Mouse (Mus musculus): ENCODE results near the gene Zfp867. TPM values are rescaled to one million over a fixed set of nuclear protein-coding genes. Genes with fewer than 3 reads are reported as not detected.
A peak's percentile ranks its signal among the peaks of the same experiment; 100 is the strongest.

Gene Zfp867
- polyA plus RNA-seq, 1 experiment: 3.8 TPM

- DNase-seq (ENCODE audit: extremely low spot score in 1 of 2, low spot score in 1 of 2): no peak
These were observed 605 bp downstream of the Zfp867 start for GRCm38 (mm10) chr11:59471413-59472325.

GRCm38 (mm10) chr11:59460459-59460858 lies 11.8 kb downstream of the Zfp867 start:
- no peak for DNase-seq (ENCODE audit: extremely low spot score in 1 of 2, low spot score in 1 of 2)

- peak in 1 of 2 experiments; percentile 39 for DNase-seq (ENCODE audit: extremely low spot score in 1 of 2, low spot score in 1 of 2)
These were observed 13.3 kb downstream of the Zfp867 start for GRCm38 (mm10) chr11:59458973-59459372.

- DNase-seq (ENCODE audit: extremely low spot score in 1 of 2, low spot score in 1 of 2): no peak
These were observed 15.4 kb downstream of the Zfp867 start for GRCm38 (mm10) chr11:59456891-59457290.

- no peak for DNase-seq (ENCODE audit: extremely low spot score in 1 of 2, low spot score in 1 of 2)
These were observed 15.9 kb downstream of the Zfp867 start for GRCm38 (mm10) chr11:59456346-59456745.

GRCm38 (mm10) chr11:59451086-59451485 lies 21.2 kb downstream of the Zfp867 start, which contains the start of gene Snap47:
Gene Snap47, minus strand, starts transcription at chr11:59451186.
- DNase-seq (ENCODE audit: extremely low spot score in 1 of 2, low spot score in 1 of 2): no peak

GRCm38 (mm10) chr11:59450230-59450771 lies 22.0 kb downstream of the Zfp867 start:
- DNase-seq (ENCODE audit: extremely low spot score in 1 of 2, low spot score in 1 of 2): peak; percentile 20 to 21

- peak; percentile 88 to 93 for DNase-seq (ENCODE audit: extremely low spot score in 1 of 2, low spot score in 1 of 2)
These were observed 22.5 kb downstream of the Zfp867 start, which contains the start of gene Jmjd4 for GRCm38 (mm10) chr11:59449741-59450229. Gene Jmjd4, plus strand, starts transcription at chr11:59450045.

GRCm38 (mm10) chr11:59443102-59443501 lies 29.2 kb downstream of the Zfp867 start:
- DNase-seq (ENCODE audit: extremely low spot score in 1 of 2, low spot score in 1 of 2): no peak

- DNase-seq (ENCODE audit: extremely low spot score in 1 of 2, low spot score in 1 of 2): no peak
These were observed 34.3 kb downstream of the Zfp867 start for GRCm38 (mm10) chr11:59437954-59438353.

- DNase-seq (ENCODE audit: extremely low spot score in 1 of 2, low spot score in 1 of 2): no peak
These were observed 40.0 kb downstream of the Zfp867 start for GRCm38 (mm10) chr11:59432261-59432660.

- no peak for DNase-seq (ENCODE audit: extremely low spot score in 1 of 2, low spot score in 1 of 2)
These were observed 42.3 kb downstream of the Zfp867 start for GRCm38 (mm10) chr11:59429959-59430358.

- no peak for DNase-seq (ENCODE audit: extremely low spot score in 1 of 2, low spot score in 1 of 2)
These were observed 44.1 kb downstream of the Zfp867 start for GRCm38 (mm10) chr11:59428057-59428660.

GRCm38 (mm10) chr11:59425671-59426101 lies 46.6 kb downstream of the Zfp867 start:
- peak; percentile 28 to 58 for DNase-seq (ENCODE audit: extremely low spot score in 1 of 2, low spot score in 1 of 2)

GRCm38 (mm10) chr11:59423010-59423588 lies 49.2 kb downstream of the Zfp867 start:
- DNase-seq (ENCODE audit: extremely low spot score in 1 of 2, low spot score in 1 of 2): no peak

- no peak for DNase-seq (ENCODE audit: extremely low spot score in 1 of 2, low spot score in 1 of 2)
These were observed 50.3 kb downstream of the Zfp867 start for GRCm38 (mm10) chr11:59421967-59422366.

- no peak for DNase-seq (ENCODE audit: extremely low spot score in 1 of 2, low spot score in 1 of 2)
These were observed 50.8 kb downstream of the Zfp867 start for GRCm38 (mm10) chr11:59421436-59421835.

GRCm38 (mm10) chr11:59418708-59419107 lies 53.6 kb downstream of the Zfp867 start:
- no peak for DNase-seq (ENCODE audit: extremely low spot score in 1 of 2, low spot score in 1 of 2)

- DNase-seq (ENCODE audit: extremely low spot score in 1 of 2, low spot score in 1 of 2): peak; percentile 29 to 60
These were observed 59.0 kb downstream of the Zfp867 start for GRCm38 (mm10) chr11:59412999-59413863.

GRCm38 (mm10) chr11:59412058-59412457 lies 60.2 kb downstream of the Zfp867 start:
- DNase-seq (ENCODE audit: extremely low spot score in 1 of 2, low spot score in 1 of 2): no peak
